Mouse (Mus musculus) hindbrain, embryonic 11.5 days (tissue): ENCODE results near the gene Tmem104. TPM values are rescaled to one million over a fixed set of nuclear protein-coding genes. Genes with fewer than 3 reads are reported as not detected.

Source experiments
- ATAC-seq: fragments of 200-750 bp; cut with Nextera tagmentation; 2 replicates; pipeline ENCODE4 v1.8.0; 2017; ENCODE audit warnings: mild to moderate bottlenecking, moderate TSS enrichment, moderate library complexity; ENCODE audit not compliant: low FRiP score
- DNase-seq: peaks from one replicate; pipeline ENCODE4 v3.0.0-alpha.2; 2015; ENCODE audit warnings: low spot score
- H3K27ac ChIP-seq: fragments of 300-500 bp; sonication (generic); 2 replicates; pipeline ENCODE4 v1.5.1; 2014; ENCODE audit warnings: mild to moderate bottlenecking, low read depth, low read length
- H3K27me3 ChIP-seq: fragments of 300-500 bp; sonication (generic); 2 replicates; pipeline ENCODE4 v1.6.1; 2014; ENCODE audit warnings: mild to moderate bottlenecking, low read length, moderate library complexity, mixed read lengths; ENCODE audit not compliant: control insufficient read depth, insufficient read depth
- H3K36me3 ChIP-seq: fragments of 300-500 bp; sonication (generic); 2 replicates; pipeline ENCODE4 v1.6.1; 2014; ENCODE audit warnings: mild to moderate bottlenecking, low read length, moderate library complexity, mixed read lengths; ENCODE audit not compliant: control insufficient read depth, insufficient read depth
- H3K4me1 ChIP-seq: fragments of 300-500 bp; sonication (generic); replicated peaks from 2 replicates; pipeline ENCODE4 v1.6.1; 2014; ENCODE audit warnings: low read length, mixed read lengths; ENCODE audit not compliant: control insufficient read depth, insufficient read depth
- H3K4me2 ChIP-seq: fragments of 300-500 bp; sonication (generic); replicated peaks from 2 replicates; pipeline ENCODE4 v1.6.1; 2014; ENCODE audit warnings: mild to moderate bottlenecking, low read depth, low read length
- H3K4me3 ChIP-seq: fragments of 300-500 bp; sonication (generic); 2 replicates; pipeline ENCODE4 v1.5.1; 2014; ENCODE audit warnings: low read depth, low read length
- H3K9ac ChIP-seq: fragments of 300-500 bp; sonication (generic); 2 replicates; pipeline ENCODE4 v1.6.1; 2014; ENCODE audit warnings: low read depth, low read length
- H3K9me3 ChIP-seq: fragments of 300-500 bp; sonication (generic); 2 replicates; pipeline ENCODE4 v1.6.1; 2016; ENCODE audit warnings: low read length; ENCODE audit not compliant: control insufficient read depth
- WGBS: fragments of 180-500 bp; shearing (Covaris S2); extraction: QIAGEN DNeasy Blood & Tissue Kit; methylation state at CpG from one replicate; pipeline ENCODE4 v1.1.7; 2014; 5-methylcytosine and 5-hydroxymethylcytosine counted together
- polyA plus RNA-seq: library from polyadenylated mRNA; unstranded; fragments of >200 nt; fragmentation: Nextera tagmentation; extraction: Ambion mirVana; gene quantifications from 2 replicates; pipeline ENCODE4 v1.2.1, GENCODE M21; 2014

Gene Tmem104
- polyA plus RNA-seq, 1 experiment from 2014 or later, result 7.3 TPM

- 51% methylated on average over 14 of the region's 14 CpGs for WGBS
- Histone ChIP-seq H3K27me3 (no peaks in the 10 kb centered on the region), H3K4me1 (peaks cover 26% of the 10 kb centered on the region), H3K27ac (peak overlapping the region; percentile 7; the same call in 1 of the 2 replicates), H3K4me2 (no peak overlapping the region), H3K4me3 (no peak overlapping the region), H3K36me3 (no peaks in the 10 kb centered on the region), H3K9me3 (no peaks in the 10 kb centered on the region), H3K9ac (no peak overlapping the region)
- DNase-seq, result no peak
- no peak; the same call in 1 of the 2 replicates for ATAC-seq
Observed at GRCm38 (mm10) chr11:115226811-115227491, 39.7 kb downstream of the Tmem104 start.

- no peaks in the 10 kb centered on the region for H3K36me3 ChIP-seq
- peaks cover 28% of the 10 kb centered on the region for H3K4me1 ChIP-seq
- 26% methylated on average over 10 of the region's 12 CpGs for WGBS
- DNase-seq (no peak), ATAC-seq (no peak)
- no peaks in the 10 kb centered on the region for H3K9me3 ChIP-seq
- H3K27ac ChIP-seq, result no peak overlapping the region
- H3K9ac ChIP-seq, result no peak overlapping the region
- no peaks in the 10 kb centered on the region for H3K27me3 ChIP-seq
- H3K4me3 ChIP-seq, result no peak overlapping the region
- no peak overlapping the region for H3K4me2 ChIP-seq
Observed at GRCm38 (mm10) chr11:115227640-115228039, 40.4 kb downstream of the Tmem104 start.

- H3K27me3 ChIP-seq, result no peaks in the 10 kb centered on the region
- 72% methylated on average over 7 of the region's 7 CpGs for WGBS
- no peak overlapping the region for H3K4me2 ChIP-seq
- H3K4me3 ChIP-seq, result no peak overlapping the region
- no peak overlapping the region for H3K9ac ChIP-seq
- DNase-seq (no peak), ATAC-seq (no peak)
- H3K27ac ChIP-seq, result no peak overlapping the region
- H3K9me3 ChIP-seq, result no peaks in the 10 kb centered on the region
- peaks cover 29% of the 10 kb centered on the region for H3K4me1 ChIP-seq
- no peaks in the 10 kb centered on the region for H3K36me3 ChIP-seq
Observed at GRCm38 (mm10) chr11:115228430-115228829, 41.1 kb downstream of the Tmem104 start.

DNA sequence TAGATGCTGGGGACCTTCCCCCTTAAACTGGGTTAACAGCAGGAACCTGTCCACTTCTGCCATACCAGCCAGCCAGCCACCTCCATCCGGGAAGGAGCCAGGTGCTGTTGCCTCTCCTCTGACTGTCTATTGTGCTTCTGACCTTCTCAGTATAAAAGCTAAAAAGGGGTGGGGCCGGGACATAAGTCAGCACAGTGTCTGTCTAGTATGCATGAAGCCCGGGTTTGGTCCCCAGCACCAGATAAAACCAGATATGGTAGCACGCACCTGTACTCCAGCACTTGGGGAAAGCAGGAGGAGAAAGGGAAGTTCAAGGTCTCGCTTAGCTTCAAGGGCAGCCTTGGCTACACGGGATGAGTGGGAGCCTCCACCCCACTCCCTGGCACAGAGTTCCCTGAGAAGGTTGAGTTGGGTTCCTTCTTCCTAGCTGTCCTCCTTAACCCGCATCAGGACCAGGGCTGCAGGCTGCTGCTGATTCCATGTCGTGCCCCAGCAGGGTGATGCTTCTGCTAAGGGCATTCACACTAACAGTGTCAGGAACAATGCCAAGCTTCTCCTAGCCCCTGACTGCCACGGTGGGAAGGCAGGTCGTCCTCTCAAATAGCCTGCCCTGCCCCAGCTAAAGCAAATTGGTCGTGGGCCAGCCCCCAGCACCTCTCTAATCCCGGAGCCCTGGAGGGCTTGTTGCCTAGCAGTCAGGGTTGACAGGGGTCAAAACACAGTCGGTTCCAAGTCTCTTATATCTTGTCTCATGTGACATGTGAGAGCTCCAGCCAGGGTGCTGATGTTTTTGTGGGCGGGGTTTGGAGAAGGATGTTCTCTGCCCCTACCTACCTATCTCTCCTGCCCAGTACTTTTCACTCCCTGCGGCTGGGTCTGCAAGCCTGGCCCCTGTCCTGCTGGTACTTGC lies 42.0 kb downstream of the Tmem104 start:
- peaks cover 36% of the 10 kb centered on the region for H3K4me1 ChIP-seq
- H3K27ac ChIP-seq, result no peak overlapping the region
- no peak overlapping the region for H3K9ac ChIP-seq
- H3K9me3 ChIP-seq, result no peaks in the 10 kb centered on the region
- no peak overlapping the region for H3K4me3 ChIP-seq
- ATAC-seq, result no peak
- no peak for DNase-seq
- no peak overlapping the region for H3K4me2 ChIP-seq
- H3K36me3 ChIP-seq, result no peaks in the 10 kb centered on the region
- 54% methylated on average over 15 of the region's 15 CpGs for WGBS
- H3K27me3 ChIP-seq, result no peaks in the 10 kb centered on the region

- Histone ChIP-seq H3K27me3 (no peaks in the 10 kb centered on the region), H3K36me3 (no peaks in the 10 kb centered on the region), H3K4me1 (peaks cover 40% of the 10 kb centered on the region), H3K4me3 (no peak overlapping the region), H3K27ac (no peak overlapping the region), H3K4me2 (no peak overlapping the region), H3K9me3 (no peaks in the 10 kb centered on the region), H3K9ac (no peak overlapping the region; the same call in 1 of the 2 replicates)
- 53% methylated on average over 14 of the region's 14 CpGs for WGBS
- DNase-seq (no peak), ATAC-seq (no peak)
Observed at GRCm38 (mm10) chr11:115231168-115231915, 44.1 kb downstream of the Tmem104 start.

GRCm38 (mm10) chr11:115231924-115232323 lies 44.6 kb downstream of the Tmem104 start:
- Histone ChIP-seq H3K4me2 (no peak overlapping the region), H3K27me3 (no peaks in the 10 kb centered on the region), H3K27ac (no peak overlapping the region), H3K9ac (no peak overlapping the region; the same call in 1 of the 2 replicates), H3K9me3 (no peaks in the 10 kb centered on the region), H3K36me3 (no peaks in the 10 kb centered on the region), H3K4me1 (peaks cover 38% of the 10 kb centered on the region), H3K4me3 (no peak overlapping the region)
- ATAC-seq (no peak), DNase-seq (no peak)
- whole genome bisulfite sequencing, result 36% methylated on average over 9 of the region's 9 CpGs

GRCm38 (mm10) chr11:115232889-115233288 lies 45.6 kb downstream of the Tmem104 start:
- Histone ChIP-seq H3K36me3 (no peaks in the 10 kb centered on the region), H3K27ac (no peak overlapping the region), H3K4me1 (peaks cover 30% of the 10 kb centered on the region), H3K9me3 (no peaks in the 10 kb centered on the region), H3K9ac (no peak overlapping the region), H3K27me3 (no peaks in the 10 kb centered on the region), H3K4me2 (no peak overlapping the region), H3K4me3 (no peak overlapping the region)
- 80% methylated on average over 5 of the region's 5 CpGs for WGBS
- DNase-seq, result no peak
- ATAC-seq, result no peak

DNA sequence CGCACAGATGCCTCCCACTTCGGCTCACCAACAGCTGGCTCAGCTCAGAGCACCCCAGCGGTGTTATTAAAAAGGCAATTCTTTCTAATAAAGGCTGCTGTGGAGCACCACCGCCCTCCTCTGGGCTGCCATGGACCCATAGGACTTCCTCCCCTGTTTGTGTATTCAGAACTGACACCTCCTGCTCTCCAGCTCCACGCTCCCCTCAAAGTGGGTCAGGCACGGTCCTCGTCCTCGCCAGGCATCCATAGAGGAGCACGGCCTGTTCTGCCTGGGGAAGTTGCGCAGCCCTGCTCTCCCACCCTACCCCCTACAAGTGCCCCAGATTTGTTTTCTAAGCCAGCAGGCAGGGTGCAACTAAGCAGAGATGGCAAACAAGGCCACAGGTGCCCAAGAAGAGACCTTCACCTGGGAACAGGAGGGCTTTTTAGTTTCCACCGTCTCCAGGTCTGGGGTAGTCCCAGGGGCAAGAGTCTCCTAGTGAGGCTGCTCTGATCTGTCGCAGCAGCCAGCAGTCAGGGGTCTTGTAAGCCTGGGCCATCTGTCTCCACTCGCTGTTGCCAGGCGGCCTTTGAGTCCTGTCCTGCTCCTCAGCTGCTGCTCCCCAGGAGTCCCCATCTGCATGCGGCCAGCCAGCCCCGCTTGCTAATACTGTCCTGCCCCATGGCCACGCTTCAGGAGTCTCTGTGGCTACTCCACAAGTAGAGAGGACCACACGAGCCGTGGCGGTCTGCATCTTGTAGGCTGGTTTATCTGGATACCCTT lies 46.4 kb downstream of the Tmem104 start:
- no peak overlapping the region for H3K4me2 ChIP-seq
- H3K27me3 ChIP-seq, result no peaks in the 10 kb centered on the region
- no peak overlapping the region for H3K4me3 ChIP-seq
- no peaks in the 10 kb centered on the region for H3K36me3 ChIP-seq
- H3K9ac ChIP-seq, result no peak overlapping the region
- ATAC-seq (peak; percentile 61), DNase-seq (peak; percentile 57)
- no peaks in the 10 kb centered on the region for H3K9me3 ChIP-seq
- H3K4me1 ChIP-seq, result peaks cover 27% of the 10 kb centered on the region
- WGBS, result 35% methylated on average over 20 of the region's 20 CpGs
- H3K27ac ChIP-seq, result peak overlapping the region; percentile 12
